Mouse (Mus musculus) inflammation-experienced regulatory T-cells (primary cell): ENCODE data around the gene Cep44. TPM values are rescaled to one million over a fixed set of nuclear protein-coding genes. Genes with fewer than 3 reads are reported as not detected.

Experiments
- polyA plus RNA-seq, 2 experiments: library from polyadenylated mRNA; unstranded; fragments of 100-300 nt; shearing (Covaris generic); gene quantifications; one replicate each; pipeline ENCODE4 v1.2.1; 2017

Gene Cep44
- polyA plus RNA-seq: 10 to 100 TPM; 24.2 to 27.8 TPM

GRCm38 (mm10) chr8:56550558-56551360, at the start of gene Cep44, which contains the start of gene Fbxo8:
TSS of gene Cep44 (minus strand) at chr8:56551047.
TSS of gene Fbxo8 (plus strand) at chr8:56551090.

Other genes with a start within 250 kb of the Cep44 start
- gene Fbxo8, start within 50 bp of the Cep44 start, polyA plus RNA-seq: 10 to 100 TPM; 34.5 to 47.4 TPM